Mouse (Mus musculus) stomach, postnatal 0 days (tissue): Measurements from ENCODE around the gene Cep295nl.

Source experiments
- CTCF ChIP-seq: IDR thresholded peaks from 2 replicates; pipeline ENCODE4 v1.5.1; 2016; ENCODE audit warnings: antibody characterized with exemption, low read depth, mild to moderate bottlenecking, moderate library complexity
- EP300 ChIP-seq: optimal IDR thresholded peaks from 2 replicates; pipeline ENCODE3; 2016; ENCODE audit warnings: antibody characterized with exemption

GRCm38 (mm10) chr11:118292671-118293070 lies 49.6 kb downstream of the Cep295nl start:
- TF ChIP-seq CTCF (no peak), EP300 (no peak)
